Mouse (Mus musculus) lung, postnatal 0 days (tissue): ENCODE results near the gene Taf8. TPM values are rescaled to one million over a fixed set of nuclear protein-coding genes. Genes with fewer than 3 reads are reported as not detected.

Experiments used
- ATAC-seq: fragments of 200-750 bp; cut with Nextera tagmentation; 2 replicates; pipeline ENCODE4 v1.8.0; 2017; ENCODE audit warnings: moderate library complexity
- DNase-seq: peaks from one replicate; pipeline ENCODE4 v3.0.0-alpha.2; 2016; ENCODE audit warnings: low spot score
- H3K27ac ChIP-seq: fragments of 300-500 bp; sonication (generic); 2 replicates; pipeline ENCODE4 v1.5.1; 2014; ENCODE audit warnings: antibody characterized with exemption, mild to moderate bottlenecking, low read length, mixed read lengths
- H3K27me3 ChIP-seq: fragments of 300-500 bp; sonication (generic); replicated peaks from 2 replicates; pipeline ENCODE4 v1.6.1; 2014; ENCODE audit warnings: low read length, mixed read lengths; ENCODE audit not compliant: insufficient read depth
- H3K36me3 ChIP-seq: fragments of 300-500 bp; sonication (generic); 2 replicates; pipeline ENCODE4 v1.6.1; 2014; ENCODE audit warnings: low read length, mixed read lengths; ENCODE audit not compliant: insufficient read depth
- H3K4me1 ChIP-seq: fragments of 300-500 bp; sonication (generic); 2 replicates; pipeline ENCODE4 v1.6.1; 2014; ENCODE audit warnings: antibody characterized with exemption, low read depth, low read length, mixed read lengths; ENCODE audit not compliant: insufficient read depth
- H3K4me2 ChIP-seq: fragments of 300-500 bp; sonication (generic); replicated peaks from 2 replicates; pipeline ENCODE4 v1.6.1; 2014; ENCODE audit warnings: low read depth, mild to moderate bottlenecking, low read length, moderate library complexity, mixed read lengths
- H3K4me3 ChIP-seq: fragments of 300-500 bp; sonication (generic); 2 replicates; pipeline ENCODE4 v1.5.1; 2014; ENCODE audit warnings: low read depth, low read length
- H3K9ac ChIP-seq: fragments of 300-500 bp; sonication (generic); replicated peaks from 2 replicates; pipeline ENCODE4 v1.6.1; 2014; ENCODE audit warnings: low read depth, mild to moderate bottlenecking
- H3K9me3 ChIP-seq: fragments of 300-500 bp; sonication (generic); 2 replicates; pipeline ENCODE4 v1.6.1; 2016; ENCODE audit warnings: low read length, mixed read lengths
- CTCF ChIP-seq: IDR thresholded peaks from 2 replicates; pipeline ENCODE4 v1.5.1; 2016; ENCODE audit warnings: antibody characterized with exemption, mild to moderate bottlenecking
- EP300 ChIP-seq: IDR thresholded peaks from 2 replicates; pipeline ENCODE4 v1.6.1; 2016; ENCODE audit warnings: antibody characterized with exemption, mild to moderate bottlenecking, control low read depth
- WGBS: fragments of 180-500 bp; shearing (Covaris S2); extraction: QIAGEN DNeasy Blood & Tissue Kit; methylation state at CpG from one replicate; pipeline ENCODE4 v1.1.7; 2014; 5-methylcytosine and 5-hydroxymethylcytosine counted together
- polyA plus RNA-seq: library from polyadenylated mRNA; unstranded; fragments of >200 nt; fragmentation: Nextera tagmentation; extraction: Ambion mirVana; gene quantifications from 2 replicates; pipeline ENCODE4 v1.2.1, GENCODE M21; 2015

Gene Taf8
- polyA plus RNA-seq, 1 experiment from 2014 or later: 22.4 TPM

GRCm38 (mm10) chr17:47539128-47539527, 37.0 kb upstream of the Taf8 start:
- H3K4me1 ChIP-seq: no peaks in the 10 kb centered on the region
- no peaks in the 10 kb centered on the region for H3K36me3 ChIP-seq
- H3K27ac ChIP-seq: no peak overlapping the region
- DNase-seq (no peak), ATAC-seq (no peak)
- WGBS: 89% methylated on average over 4 of the region's 4 CpGs
- H3K4me3 ChIP-seq: no peak overlapping the region
- no peaks in the 10 kb centered on the region for H3K27me3 ChIP-seq
- H3K4me2 ChIP-seq: no peak overlapping the region
- TF ChIP-seq CTCF (no peak), EP300 (no peak)
- no peak overlapping the region for H3K9ac ChIP-seq
- no peaks in the 10 kb centered on the region for H3K9me3 ChIP-seq

GRCm38 (mm10) chr17:47538049-47538448, 36.0 kb upstream of the Taf8 start:
- DNase-seq (no peak), ATAC-seq (no peak)
- H3K36me3 ChIP-seq: no peaks in the 10 kb centered on the region
- WGBS: 66% methylated on average over 3 of the region's 3 CpGs
- H3K27ac ChIP-seq: no peak overlapping the region
- no peak overlapping the region for H3K9ac ChIP-seq
- no peaks in the 10 kb centered on the region for H3K27me3 ChIP-seq
- no peak overlapping the region for H3K4me3 ChIP-seq
- TF ChIP-seq EP300 (no peak), CTCF (no peak)
- no peaks in the 10 kb centered on the region for H3K4me1 ChIP-seq
- no peak overlapping the region for H3K4me2 ChIP-seq
- H3K9me3 ChIP-seq: no peaks in the 10 kb centered on the region

- Histone ChIP-seq H3K4me3 (no peak overlapping the region), H3K36me3 (no peaks in the 10 kb centered on the region), H3K27ac (no peak overlapping the region), H3K9me3 (no peaks in the 10 kb centered on the region), H3K4me2 (no peak overlapping the region), H3K9ac (no peak overlapping the region), H3K27me3 (no peaks in the 10 kb centered on the region), H3K4me1 (no peaks in the 10 kb centered on the region)
- 65% methylated on average over 9 of the region's 9 CpGs for WGBS
- DNase-seq (no peak), ATAC-seq (no peak)
- TF ChIP-seq CTCF: no peak
- no peak for TF ChIP-seq EP300
Observed at GRCm38 (mm10) chr17:47535812-47536236, 33.7 kb upstream of the Taf8 start.

- H3K4me3 ChIP-seq: no peak overlapping the region
- WGBS: 95% methylated on average over 13 of the region's 13 CpGs
- TF ChIP-seq CTCF (no peak), EP300 (no peak)
- H3K4me2 ChIP-seq: no peak overlapping the region
- H3K27ac ChIP-seq: no peak overlapping the region
- H3K27me3 ChIP-seq: no peaks in the 10 kb centered on the region
- H3K9ac ChIP-seq: no peak overlapping the region
- ATAC-seq: no peak
- no peaks in the 10 kb centered on the region for H3K36me3 ChIP-seq
- no peaks in the 10 kb centered on the region for H3K9me3 ChIP-seq
- DNase-seq: no peak
- peaks cover 3% of the 10 kb centered on the region; the same call in 1 of the 2 replicates for H3K4me1 ChIP-seq
Observed at GRCm38 (mm10) chr17:47533691-47534090, 31.6 kb upstream of the Taf8 start.

GRCm38 (mm10) chr17:47532364-47532763, 30.3 kb upstream of the Taf8 start:
- peaks cover 10% of the 10 kb centered on the region; the same call in 1 of the 2 replicates for H3K4me1 ChIP-seq
- H3K36me3 ChIP-seq: no peaks in the 10 kb centered on the region
- H3K4me3 ChIP-seq: no peak overlapping the region
- H3K27ac ChIP-seq: no peak overlapping the region
- TF ChIP-seq EP300 (no peak), CTCF (no peak)
- DNase-seq (no peak), ATAC-seq (no peak)
- H3K4me2 ChIP-seq: no peak overlapping the region
- no peaks in the 10 kb centered on the region for H3K9me3 ChIP-seq
- H3K27me3 ChIP-seq: no peaks in the 10 kb centered on the region
- no peak overlapping the region for H3K9ac ChIP-seq
- WGBS: 92% methylated on average over 5 of the region's 5 CpGs

- H3K4me2 ChIP-seq: no peak overlapping the region
- DNase-seq: no peak
- no peak overlapping the region for H3K4me3 ChIP-seq
- TF ChIP-seq CTCF (no peak), EP300 (no peak)
- H3K36me3 ChIP-seq: no peaks in the 10 kb centered on the region
- H3K9ac ChIP-seq: no peak overlapping the region
- no peaks in the 10 kb centered on the region for H3K9me3 ChIP-seq
- H3K27me3 ChIP-seq: no peaks in the 10 kb centered on the region
- peaks cover 19% of the 10 kb centered on the region for H3K4me1 ChIP-seq
- H3K27ac ChIP-seq: no peak overlapping the region
- ATAC-seq: no peak
- WGBS: 66% methylated on average over 10 of the region's 10 CpGs
Observed at GRCm38 (mm10) chr17:47531387-47531818, 29.3 kb upstream of the Taf8 start.

- Histone ChIP-seq H3K36me3 (no peaks in the 10 kb centered on the region), H3K4me3 (no peak overlapping the region), H3K27me3 (no peaks in the 10 kb centered on the region), H3K4me1 (peaks cover 20% of the 10 kb centered on the region), H3K4me2 (no peak overlapping the region), H3K27ac (no peak overlapping the region), H3K9me3 (no peaks in the 10 kb centered on the region), H3K9ac (no peak overlapping the region)
- TF ChIP-seq CTCF: no peak
- TF ChIP-seq EP300: no peak
- WGBS: 95% methylated on average over 11 of the region's 11 CpGs
- ATAC-seq (no peak), DNase-seq (no peak)
Observed at GRCm38 (mm10) chr17:47529595-47529994, 27.5 kb upstream of the Taf8 start.
